Mouse (Mus musculus) right cerebral cortex, postnatal 4 days (tissue): ENCODE measurements around the gene Vamp2.

ENCODE experiments used
- DNase-seq: peaks from one replicate; pipeline ENCODE4 v3.0.0-alpha.2; 2022

Vamp2 gene

DNA sequence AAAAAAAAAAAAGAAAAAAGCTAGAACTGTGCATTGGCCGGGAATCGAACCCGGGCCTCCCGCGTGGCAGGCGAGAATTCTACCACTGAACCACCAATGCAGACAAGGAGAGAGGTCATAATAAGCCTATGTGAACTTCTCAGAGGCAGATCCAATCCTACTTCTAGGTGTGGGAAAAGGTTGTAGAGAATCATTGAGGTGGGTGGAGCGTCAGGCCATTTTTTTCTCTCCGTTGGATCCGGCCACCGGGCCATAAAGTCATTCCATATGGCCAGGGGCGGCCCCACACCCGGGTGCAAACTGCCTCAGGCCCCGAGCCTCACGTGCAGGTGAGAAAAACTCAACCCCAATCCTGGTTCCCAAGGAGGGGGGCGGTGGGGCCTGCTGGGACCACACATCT is 30.5 kb downstream of the Vamp2 start:
- DNase-seq = peak; percentile 84

- no peak for DNase-seq
These were observed 31.3 kb downstream of the Vamp2 start for GRCm38 (mm10) chr11:69119446-69120155.

GRCm38 (mm10) chr11:69120221-69121000 is 32.1 kb downstream of the Vamp2 start, which contains the start of gene Hes7:
TSS of gene Hes7 (plus strand) at chr11:69120404.
- no peak for DNase-seq

DNA sequence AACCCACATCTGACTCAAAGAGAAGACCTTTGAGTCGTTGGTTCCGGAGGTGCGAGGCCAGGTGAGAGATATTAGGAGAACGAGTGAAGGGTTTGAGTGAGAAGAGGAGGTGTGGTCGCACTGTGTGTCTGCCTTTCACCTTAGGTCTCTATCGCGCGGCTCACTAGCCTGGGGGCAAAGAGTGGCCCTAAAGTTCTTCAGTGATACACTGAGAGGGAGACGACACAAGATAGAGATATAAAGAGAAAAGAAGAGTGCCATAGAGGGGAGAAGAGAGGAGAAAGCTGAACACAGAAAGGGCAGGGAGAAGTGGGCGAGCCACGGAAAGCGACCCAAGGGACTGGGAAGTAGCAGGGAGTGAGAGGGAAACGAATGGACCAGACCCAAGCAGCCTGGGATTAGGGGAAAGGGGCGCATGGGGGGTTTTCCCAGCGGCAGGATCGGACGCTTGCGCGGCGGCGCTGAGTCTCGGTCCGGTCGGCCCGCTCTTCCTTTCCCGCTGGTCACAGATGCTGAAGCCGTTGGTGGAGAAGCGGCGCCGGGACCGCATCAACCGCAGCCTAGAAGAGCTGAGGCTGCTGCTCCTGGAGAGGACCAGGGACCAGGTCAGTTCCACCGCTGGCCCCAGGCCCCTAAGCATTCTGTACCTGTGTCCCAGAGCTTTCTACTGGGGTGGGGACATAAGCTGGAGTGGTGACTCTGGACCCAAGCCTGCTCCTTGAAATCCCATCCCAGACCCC is 32.9 kb downstream of the Vamp2 start:
- no peak for DNase-seq

DNA sequence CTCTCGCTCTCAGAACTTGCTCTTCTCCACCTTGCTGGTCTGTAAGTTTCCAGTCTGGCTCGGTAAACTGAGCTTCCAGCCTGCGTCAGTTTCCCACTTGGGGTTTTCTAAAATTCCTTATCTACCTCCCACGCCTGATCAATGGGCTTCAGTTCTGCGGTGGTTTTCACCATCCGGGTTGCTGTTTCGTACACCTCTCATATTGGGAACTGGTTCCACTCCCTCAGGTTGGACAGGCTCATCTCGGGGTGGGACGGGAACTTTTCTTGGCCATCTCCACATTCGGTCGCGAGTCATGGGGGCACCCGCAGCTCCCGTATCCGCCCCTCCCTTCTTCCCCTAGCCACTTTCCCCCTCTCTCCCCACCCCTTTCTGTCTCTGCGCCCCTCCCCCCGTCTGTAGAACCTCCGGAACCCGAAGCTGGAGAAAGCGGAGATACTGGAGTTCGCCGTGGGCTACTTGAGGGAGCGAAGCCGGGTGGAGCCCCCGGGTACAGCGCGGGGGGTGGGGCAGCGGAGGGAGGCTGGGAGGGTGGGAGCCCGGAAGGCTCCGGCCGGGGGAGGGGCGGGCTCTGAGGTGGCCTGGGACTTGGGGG is 33.5 kb downstream of the Vamp2 start:
- DNase-seq = peak; percentile 71

DNA sequence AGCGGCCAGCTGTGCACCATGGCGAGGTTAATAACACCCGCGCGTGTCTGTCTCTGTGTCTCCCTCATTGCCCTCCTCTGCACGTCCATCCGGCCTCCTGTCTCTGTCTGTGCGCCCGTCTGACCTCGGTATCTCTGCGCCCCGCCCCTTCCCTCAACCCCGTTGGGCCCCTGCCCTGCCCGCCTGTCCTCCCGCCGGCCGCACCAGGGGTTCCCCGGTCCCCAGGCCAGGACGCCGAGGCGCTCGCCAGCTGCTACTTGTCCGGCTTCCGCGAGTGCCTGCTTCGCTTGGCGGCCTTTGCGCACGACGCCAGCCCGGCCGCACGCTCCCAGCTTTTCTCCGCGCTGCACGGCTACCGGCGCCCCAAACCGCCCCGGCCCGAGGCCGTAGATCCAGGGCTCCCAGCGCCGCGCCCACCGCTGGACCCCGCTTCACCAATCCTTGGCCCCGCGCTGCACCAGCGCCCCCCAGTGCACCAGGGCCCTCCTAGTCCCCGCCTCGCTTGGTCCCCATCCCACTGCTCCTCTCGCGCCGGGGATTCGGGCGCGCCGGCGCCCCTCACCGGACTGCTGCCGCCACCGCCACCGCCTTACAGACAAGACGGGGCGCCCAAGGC is 34.2 kb downstream of the Vamp2 start, which contains the start of gene 9130213A22Rik:
Gene 9130213A22Rik, minus strand, starts transcription at position 254 of the 616 bp plus-strand sequence.
- DNase-seq = peak; percentile 86

- peak; percentile 92 for DNase-seq
These were observed 34.9 kb downstream of the Vamp2 start for GRCm38 (mm10) chr11:69123056-69123692.

- peak; percentile 93 for DNase-seq
These were observed 35.6 kb downstream of the Vamp2 start for GRCm38 (mm10) chr11:69123693-69124497.

- DNase-seq = peak; percentile 67
These were observed 36.2 kb downstream of the Vamp2 start for GRCm38 (mm10) chr11:69124498-69124847.

DNA sequence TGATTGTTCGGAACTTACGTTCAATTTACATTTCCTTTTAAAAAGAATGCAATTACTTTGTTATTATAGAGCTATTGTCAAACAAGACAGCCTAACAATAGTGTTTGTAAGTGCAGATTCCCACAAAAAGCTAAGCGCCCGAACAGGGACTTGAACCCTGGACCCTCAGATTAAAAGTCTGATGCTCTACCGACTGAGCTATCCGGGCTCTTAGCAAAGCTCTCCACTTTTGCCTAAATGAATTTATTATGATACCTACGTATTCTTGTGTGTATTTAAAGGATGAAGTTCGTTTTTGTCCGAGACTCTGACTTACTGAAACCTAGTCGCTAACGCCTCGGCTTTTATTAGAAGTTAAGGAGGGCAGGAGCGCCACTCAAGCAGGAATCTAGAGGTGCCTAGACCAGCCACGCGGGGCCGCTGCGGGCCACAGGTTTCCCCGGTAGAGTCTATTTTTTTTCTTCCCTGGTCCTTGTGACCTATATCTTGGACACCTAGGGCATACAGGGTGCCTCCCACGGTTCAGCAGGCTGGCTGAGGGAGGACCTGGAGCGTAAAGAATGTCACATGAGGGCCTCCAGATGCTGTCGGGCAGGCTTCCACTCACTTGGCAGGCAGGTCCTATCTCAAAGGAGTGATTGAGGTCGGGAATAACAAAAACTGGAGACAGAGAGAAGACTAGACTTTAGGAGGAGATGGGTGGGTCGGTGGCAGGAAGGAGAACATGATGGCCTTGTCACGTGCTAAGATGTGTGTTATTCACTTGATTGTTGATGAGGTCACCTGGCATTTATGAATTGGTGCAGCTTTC is 37.0 kb downstream of the Vamp2 start:
- DNase-seq = peak; percentile 77

DNA sequence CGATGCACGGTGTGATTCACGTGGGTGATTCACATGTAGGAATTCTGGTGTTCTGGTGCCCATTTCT is 37.4 kb downstream of the Vamp2 start, which contains the start of gene Aloxe3:
Gene Aloxe3, plus strand, starts transcription at position 45 of the 67 bp plus-strand sequence.
- no peak for DNase-seq

DNA sequence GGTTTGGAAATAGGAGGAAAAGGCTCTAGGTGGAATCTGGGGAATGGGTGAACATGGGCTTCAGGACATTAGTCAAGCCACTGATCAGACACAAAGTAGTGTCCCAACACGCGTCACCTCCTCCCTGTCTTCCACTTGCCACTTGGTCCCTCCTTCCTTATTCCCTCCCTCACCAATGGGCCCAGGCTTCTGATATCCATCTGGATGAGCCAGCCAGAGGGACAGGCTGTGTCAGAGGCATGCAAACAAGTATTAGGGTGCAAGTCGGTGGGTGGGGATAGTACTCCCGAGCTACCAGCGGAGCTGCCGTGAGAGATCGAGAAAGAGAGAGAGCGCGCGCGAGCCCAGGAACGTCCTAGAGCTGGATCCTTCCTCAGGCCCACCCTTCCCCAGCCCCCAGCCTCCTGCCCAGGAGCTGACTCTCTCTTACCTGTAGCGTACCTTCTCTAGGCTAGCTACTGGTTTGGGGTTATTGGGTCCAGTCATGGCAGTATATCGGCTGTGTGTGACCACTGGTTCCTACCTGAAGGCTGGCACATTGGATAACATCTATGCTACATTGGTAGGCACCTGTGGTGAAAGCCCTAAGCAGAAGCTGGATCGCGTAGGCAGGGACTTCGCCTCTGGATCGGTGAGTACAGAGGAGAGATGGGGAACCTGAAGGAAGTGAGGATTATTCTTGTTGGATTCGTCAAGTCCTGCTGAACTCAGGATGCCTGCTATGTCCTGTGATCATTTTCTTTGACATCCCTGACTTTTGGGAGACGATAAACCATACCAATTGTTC is 37.8 kb downstream of the Vamp2 start:
- DNase-seq = peak; percentile 38

GRCm38 (mm10) chr11:69126706-69127095 is 38.4 kb downstream of the Vamp2 start:
- no peak for DNase-seq

DNA sequence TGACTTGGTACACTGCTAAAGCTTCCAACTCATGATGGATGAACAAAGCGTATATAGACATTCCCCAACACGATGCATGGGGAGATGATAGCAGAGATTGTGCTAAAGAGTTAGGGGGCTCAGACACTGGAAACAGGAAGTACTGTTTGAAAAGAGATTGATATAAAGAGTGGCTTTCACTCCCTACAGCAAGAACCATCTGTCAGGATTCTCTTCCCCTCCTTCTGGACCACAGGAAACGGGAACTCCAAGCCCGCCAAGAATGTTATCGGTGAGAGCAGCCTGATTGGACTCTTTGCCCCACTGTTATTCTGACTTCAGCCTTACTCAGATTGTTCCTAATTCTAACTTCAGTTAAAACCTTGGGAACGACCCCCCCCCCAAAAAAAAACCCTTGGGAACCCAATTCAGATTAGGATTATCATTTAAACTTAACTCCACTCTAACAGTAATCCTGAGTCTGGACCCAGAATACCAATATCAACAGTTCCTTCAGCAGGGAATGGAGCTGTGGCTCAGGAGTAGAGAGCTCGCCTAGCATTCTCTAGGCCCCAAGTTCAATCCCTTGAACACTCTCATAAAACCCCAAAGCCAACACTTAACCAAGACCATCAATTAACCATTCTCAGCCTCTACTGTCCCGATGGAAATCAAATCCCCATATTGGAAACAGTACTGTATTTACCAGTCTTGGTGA is 40.3 kb downstream of the Vamp2 start:
- no peak for DNase-seq

GRCm38 (mm10) chr11:69133566-69133922 is 45.3 kb downstream of the Vamp2 start:
- no peak for DNase-seq

DNA sequence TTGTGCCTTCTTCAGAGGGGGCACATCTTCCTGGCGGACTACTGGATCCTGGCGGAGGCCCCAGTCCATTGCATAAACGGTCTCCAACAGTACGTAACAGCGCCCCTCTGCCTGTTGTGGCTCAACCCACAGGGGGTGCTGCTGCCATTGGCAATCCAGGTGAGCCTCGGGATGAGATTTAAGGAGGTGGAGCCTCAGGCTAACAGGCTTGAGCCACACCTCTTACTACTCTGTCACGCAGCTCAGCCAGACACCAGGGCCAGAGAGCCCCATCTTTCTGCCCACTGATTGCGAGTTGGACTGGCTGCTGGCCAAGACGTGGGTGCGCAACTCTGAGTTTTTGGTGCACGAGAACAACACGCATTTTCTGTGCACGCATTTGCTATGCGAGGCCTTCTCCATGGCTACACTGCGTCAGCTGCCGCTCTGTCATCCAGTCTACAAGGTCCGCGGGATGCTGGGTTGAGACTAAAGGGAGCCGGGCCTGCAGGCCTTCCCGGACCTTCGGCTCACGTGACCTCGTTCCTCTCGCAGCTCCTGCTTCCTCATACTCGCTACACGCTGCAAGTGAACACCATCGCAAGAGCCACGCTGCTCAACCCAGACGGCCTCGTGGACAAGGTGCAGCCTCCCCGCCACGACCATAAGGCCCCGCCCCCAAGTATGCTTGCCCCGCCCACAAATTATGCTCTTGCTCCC is 45.8 kb downstream of the Vamp2 start:
- peak; percentile 71 for DNase-seq

DNA sequence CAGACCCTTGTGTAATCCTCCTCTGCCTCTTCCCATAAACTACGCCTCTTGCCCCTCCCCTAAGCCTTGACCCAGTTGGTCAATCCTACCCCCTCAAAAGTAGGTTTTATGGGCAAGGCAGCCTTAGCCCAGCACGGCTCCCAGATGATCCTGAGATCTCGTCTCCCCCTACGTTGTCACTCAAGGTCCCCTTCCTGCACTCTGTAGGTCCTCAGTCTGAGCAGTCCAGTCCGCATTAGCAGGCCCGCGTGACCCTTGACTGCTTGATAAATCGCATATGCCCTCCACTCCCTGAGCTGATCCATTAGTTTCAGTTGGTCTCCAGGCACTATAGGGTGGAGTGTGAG is 46.3 kb downstream of the Vamp2 start:
- DNase-seq = no peak

GRCm38 (mm10) chr11:69135361-69135760 is 47.1 kb downstream of the Vamp2 start:
- DNase-seq = no peak
